Mouse (Mus musculus): ENCODE data around the gene Hacd2. TPM values are rescaled to one million over a fixed set of nuclear protein-coding genes. Genes with fewer than 3 reads are reported as not detected.
A peak's percentile ranks its signal among the peaks of the same experiment; 100 is the strongest.

Gene Hacd2
- polyA plus RNA-seq, 1 experiment from 2014 or later: 92.3 TPM

GRCm38 (mm10) chr16:35008447-35008846 lies 13.8 kb upstream of the Hacd2 start:
- Histone ChIP-seq H3K9ac (no peak overlapping the region), H3K4me3 (replicated peaks) (no peak overlapping the region), H3K4me1 (replicated peaks) (no peaks in the 10 kb centered on the region), H3K27ac (no peak overlapping the region), H3K4me2 (replicated peaks) (no peak overlapping the region), H3K27me3 (replicated peaks) (no peaks in the 10 kb centered on the region), H3K9me3 (no peaks in the 10 kb centered on the region), H3K36me3 (no peaks in the 10 kb centered on the region)
- ATAC-seq: no peak

GRCm38 (mm10) chr16:35013501-35013900 lies 8.7 kb upstream of the Hacd2 start:
- ATAC-seq: no peak
- Histone ChIP-seq H3K4me3 (replicated peaks) (no peak overlapping the region), H3K4me1 (replicated peaks) (no peaks in the 10 kb centered on the region), H3K27ac (no peak overlapping the region), H3K27me3 (replicated peaks) (no peaks in the 10 kb centered on the region), H3K9ac (no peak overlapping the region), H3K36me3 (no peaks in the 10 kb centered on the region), H3K9me3 (no peaks in the 10 kb centered on the region), H3K4me2 (replicated peaks) (no peak overlapping the region)
- 76% methylated on average over 2 of the region's 2 CpGs for WGBS

GRCm38 (mm10) chr16:35016491-35016890 lies 5.7 kb upstream of the Hacd2 start:
- 74% methylated on average over 3 of the region's 3 CpGs for WGBS
- Histone ChIP-seq H3K4me1 (replicated peaks) (no peaks in the 10 kb centered on the region), H3K27ac (no peak overlapping the region), H3K27me3 (replicated peaks) (no peaks in the 10 kb centered on the region), H3K4me3 (replicated peaks) (no peak overlapping the region), H3K9ac (no peak overlapping the region), H3K4me2 (replicated peaks) (no peak overlapping the region), H3K36me3 (no peaks in the 10 kb centered on the region), H3K9me3 (no peaks in the 10 kb centered on the region)
- no peak for ATAC-seq

GRCm38 (mm10) chr16:35018470-35018974 lies 3.7 kb upstream of the Hacd2 start:
- Histone ChIP-seq H3K36me3 (no peaks in the 10 kb centered on the region), H3K27ac (no peak overlapping the region), H3K9me3 (no peaks in the 10 kb centered on the region), H3K4me3 (replicated peaks) (no peak overlapping the region), H3K4me1 (replicated peaks) (no peaks in the 10 kb centered on the region), H3K27me3 (replicated peaks) (no peaks in the 10 kb centered on the region), H3K9ac (no peak overlapping the region), H3K4me2 (replicated peaks) (no peak overlapping the region)
- 85% methylated on average over 1 of the region's 1 CpGs for WGBS
- no peak for ATAC-seq

- Histone ChIP-seq H3K4me3 (replicated peaks) (peak overlapping the region; percentile 95), H3K9me3 (no peaks in the 10 kb centered on the region), H3K36me3 (no peaks in the 10 kb centered on the region), H3K27ac (no peak overlapping the region), H3K27me3 (replicated peaks) (no peaks in the 10 kb centered on the region), H3K4me2 (replicated peaks) (peak overlapping the region; percentile 61), H3K4me1 (replicated peaks) (no peaks in the 10 kb centered on the region), H3K9ac (no peak overlapping the region)
- 53% methylated on average over 5 of the region's 5 CpGs for WGBS
- no peak for ATAC-seq
Measured at GRCm38 (mm10) chr16:35021903-35022241, 356 bp upstream of the Hacd2 start.

GRCm38 (mm10) chr16:35023138-35023735 lies 1.0 kb downstream of the Hacd2 start:
- peak overlapping the region; percentile 92 for H3K9ac ChIP-seq
- H3K4me2 ChIP-seq (replicated peaks): peak overlapping the region; percentile 61
- no peaks in the 10 kb centered on the region for H3K27me3 ChIP-seq (replicated peaks)
- no peak overlapping the region for H3K27ac ChIP-seq
- no peaks in the 10 kb centered on the region for H3K4me1 ChIP-seq (replicated peaks)
- no peak for ATAC-seq
- peak overlapping the region; percentile 95 for H3K4me3 ChIP-seq (replicated peaks)
- no peaks in the 10 kb centered on the region for H3K36me3 ChIP-seq
- WGBS: 10% methylated on average over 8 of the region's 8 CpGs
- H3K9me3 ChIP-seq: no peaks in the 10 kb centered on the region

GRCm38 (mm10) chr16:35024300-35024699 lies 2.1 kb downstream of the Hacd2 start:
- Histone ChIP-seq H3K4me1 (replicated peaks) (no peaks in the 10 kb centered on the region), H3K27me3 (replicated peaks) (no peaks in the 10 kb centered on the region), H3K9ac (no peak overlapping the region), H3K9me3 (no peaks in the 10 kb centered on the region), H3K27ac (no peak overlapping the region), H3K4me2 (replicated peaks) (no peak overlapping the region), H3K36me3 (no peaks in the 10 kb centered on the region), H3K4me3 (replicated peaks) (no peak overlapping the region)
- WGBS: 92% methylated on average over 5 of the region's 5 CpGs
- no peak for ATAC-seq

- no peaks in the 10 kb centered on the region for H3K9me3 ChIP-seq
- no peak overlapping the region for H3K4me2 ChIP-seq (replicated peaks)
- no peaks in the 10 kb centered on the region for H3K27me3 ChIP-seq (replicated peaks)
- H3K9ac ChIP-seq: no peak overlapping the region
- H3K4me1 ChIP-seq (replicated peaks): no peaks in the 10 kb centered on the region
- H3K27ac ChIP-seq: no peak overlapping the region
- no peak overlapping the region for H3K4me3 ChIP-seq (replicated peaks)
- H3K36me3 ChIP-seq: no peaks in the 10 kb centered on the region
- ATAC-seq: no peak
- 90% methylated on average over 4 of the region's 4 CpGs for WGBS
Measured at GRCm38 (mm10) chr16:35025347-35025746, 3.1 kb downstream of the Hacd2 start.

- Histone ChIP-seq H3K4me1 (replicated peaks) (no peaks in the 10 kb centered on the region), H3K4me3 (replicated peaks) (no peak overlapping the region), H3K36me3 (no peaks in the 10 kb centered on the region; the same call in 1 of the 2 replicates), H3K27me3 (replicated peaks) (no peaks in the 10 kb centered on the region), H3K9ac (no peak overlapping the region), H3K27ac (no peak overlapping the region), H3K9me3 (no peaks in the 10 kb centered on the region), H3K4me2 (replicated peaks) (no peak overlapping the region)
- no peak for ATAC-seq
- 74% methylated on average over 3 of the region's 3 CpGs for WGBS
Measured at GRCm38 (mm10) chr16:35033241-35033640, 11.0 kb downstream of the Hacd2 start.

- Histone ChIP-seq H3K4me3 (replicated peaks) (no peak overlapping the region), H3K36me3 (no peaks in the 10 kb centered on the region; the same call in 1 of the 2 replicates), H3K9ac (no peak overlapping the region), H3K27ac (no peak overlapping the region), H3K27me3 (replicated peaks) (no peaks in the 10 kb centered on the region), H3K4me1 (replicated peaks) (no peaks in the 10 kb centered on the region), H3K9me3 (no peaks in the 10 kb centered on the region), H3K4me2 (replicated peaks) (no peak overlapping the region)
- 68% methylated on average over 8 of the region's 8 CpGs for WGBS
- ATAC-seq: no peak
Measured at GRCm38 (mm10) chr16:35033809-35034577, 11.8 kb downstream of the Hacd2 start.

GRCm38 (mm10) chr16:35034971-35035370 lies 12.7 kb downstream of the Hacd2 start:
- Histone ChIP-seq H3K27ac (no peak overlapping the region), H3K4me2 (replicated peaks) (no peak overlapping the region), H3K9me3 (no peaks in the 10 kb centered on the region), H3K27me3 (replicated peaks) (no peaks in the 10 kb centered on the region), H3K4me3 (replicated peaks) (no peak overlapping the region), H3K4me1 (replicated peaks) (no peaks in the 10 kb centered on the region), H3K9ac (no peak overlapping the region), H3K36me3 (no peaks in the 10 kb centered on the region; the same call in 1 of the 2 replicates)
- 79% methylated on average over 5 of the region's 5 CpGs for WGBS
- no peak for ATAC-seq

- ATAC-seq: no peak
- Histone ChIP-seq H3K4me2 (replicated peaks) (no peak overlapping the region), H3K9ac (no peak overlapping the region), H3K4me3 (replicated peaks) (no peak overlapping the region), H3K36me3 (no peaks in the 10 kb centered on the region; the same call in 1 of the 2 replicates), H3K27me3 (replicated peaks) (no peaks in the 10 kb centered on the region), H3K9me3 (no peaks in the 10 kb centered on the region), H3K27ac (no peak overlapping the region), H3K4me1 (replicated peaks) (no peaks in the 10 kb centered on the region)
- 55% methylated on average over 5 of the region's 5 CpGs for WGBS
Measured at GRCm38 (mm10) chr16:35036754-35037153, 14.5 kb downstream of the Hacd2 start.
